Mouse (Mus musculus): ENCODE data around the gene Zfp524. TPM values are rescaled to one million over a fixed set of nuclear protein-coding genes. Genes with fewer than 3 reads are reported as not detected.
"Not testable (repeated sequence)": the region's sequence is repeated elsewhere in the genome, so short reads cannot be mapped to it uniquely, and the experiment has no call there.

Zfp524 gene
- polyA plus RNA-seq, 1 experiment from 2014 or later, result 9.5 TPM

DNA sequence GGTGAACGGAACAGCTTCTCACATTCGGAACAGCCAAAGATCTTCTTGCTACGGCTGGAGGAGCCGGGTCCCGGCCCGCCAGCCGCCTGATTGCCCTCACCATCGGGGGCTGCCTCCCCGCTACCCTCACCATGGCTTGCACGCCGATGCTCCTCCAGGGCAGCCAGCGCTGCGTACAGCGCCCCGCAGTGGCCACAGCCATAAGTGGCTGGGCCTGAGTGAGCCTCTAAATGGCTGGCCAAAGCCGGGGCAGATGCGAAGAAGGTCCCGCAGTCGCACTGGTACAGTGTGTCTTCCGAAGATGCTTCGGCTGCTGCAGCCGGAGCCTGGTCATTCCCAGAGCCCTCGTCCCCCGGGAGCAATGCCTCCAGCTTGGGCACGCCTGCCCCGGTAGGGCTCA lies 6.0 kb upstream of the Zfp524 start:
- Histone ChIP-seq H3K9me3 (ENCODE audit: control insufficient read depth, low read length) (no peaks in the 10 kb centered on the region), H3K27me3 (ENCODE audit: control insufficient read depth, insufficient read depth, low read length) (no peaks in the 10 kb centered on the region), H3K4me3 (ENCODE audit: low read depth, low read length) (no peak overlapping the region), H3K9ac (ENCODE audit: low read length) (no peak overlapping the region), H3K27ac (ENCODE audit: low read depth, low read length) (no peak overlapping the region), H3K4me1 (replicated peaks; ENCODE audit: control insufficient read depth, insufficient read depth, low read length) (peaks cover 2% of the 10 kb centered on the region; the same call in 1 of the 2 replicates), H3K36me3 (ENCODE audit: control insufficient read depth, insufficient read depth, low read length) (peaks cover 40% of the 10 kb centered on the region), H3K4me2 (ENCODE audit: low read depth, low read length, severe bottlenecking) (no peak overlapping the region)
- DNase-seq (ENCODE audit: low spot score), result no peak
- no peak; the same call in 1 of the 2 replicates for ATAC-seq (replicated peaks; ENCODE audit: low FRiP score)
- WGBS, result 97% methylated on average over 26 of the region's 26 CpGs

DNA sequence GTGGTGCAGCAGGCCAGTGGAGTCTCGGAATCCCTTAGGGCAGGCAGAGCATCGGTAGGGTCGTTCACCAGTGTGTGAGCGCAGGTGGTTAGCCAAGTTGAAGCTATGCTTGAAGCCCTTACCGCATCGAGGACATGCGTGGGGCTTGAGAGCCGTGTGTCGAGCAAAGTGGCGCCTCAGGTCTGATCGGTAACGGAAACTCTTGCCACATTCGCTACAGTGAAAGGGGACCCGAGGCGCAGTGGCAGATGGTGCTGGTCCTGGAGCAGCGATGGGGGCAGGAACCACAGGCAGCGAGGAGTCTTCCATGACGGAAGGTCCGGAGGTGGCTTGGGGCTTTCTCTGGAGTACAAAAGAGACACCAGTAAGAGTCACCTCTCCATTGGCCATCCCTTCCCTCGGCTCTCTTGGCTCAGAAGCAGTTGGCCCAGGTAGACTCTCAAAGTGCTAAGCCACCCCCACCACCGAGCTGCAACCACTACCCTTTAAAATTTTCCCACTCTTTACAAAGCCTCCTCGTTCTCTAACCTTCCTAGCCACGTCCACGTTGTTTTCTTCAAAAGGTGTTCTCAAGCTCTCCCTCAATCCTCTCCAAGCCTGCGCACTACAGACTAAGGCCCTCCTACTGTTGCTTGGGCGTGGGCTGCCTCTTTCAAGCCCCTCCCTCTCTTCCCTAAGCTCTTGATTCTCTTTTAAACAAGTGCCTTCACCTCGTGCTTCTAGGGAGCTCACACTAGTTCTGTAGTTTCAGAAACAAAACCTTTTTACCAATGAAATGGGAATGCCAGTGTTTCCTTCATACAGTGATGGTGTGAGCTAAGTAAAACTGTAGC lies 1.3 kb upstream of the Zfp524 start:
- DNase-seq (ENCODE audit: low spot score) (no peak), ATAC-seq (replicated peaks; ENCODE audit: low FRiP score) (no peak)
- peaks cover 31% of the 10 kb centered on the region for H3K36me3 ChIP-seq (ENCODE audit: control insufficient read depth, insufficient read depth, low read length)
- WGBS, result 92% methylated on average over 27 of the region's 27 CpGs
- H3K27me3 ChIP-seq (ENCODE audit: control insufficient read depth, insufficient read depth, low read length), result no peaks in the 10 kb centered on the region
- peak overlapping the region; percentile 54; the same call in 1 of the 2 replicates for H3K4me2 ChIP-seq (ENCODE audit: low read depth, low read length, severe bottlenecking)
- no peak overlapping the region; the same call in 1 of the 2 replicates for H3K9ac ChIP-seq (ENCODE audit: low read length)
- H3K27ac ChIP-seq (ENCODE audit: low read depth, low read length), result no peak overlapping the region
- H3K4me3 ChIP-seq (ENCODE audit: low read depth, low read length), result peak overlapping the region; percentile 60; the same call in 1 of the 2 replicates
- H3K4me1 ChIP-seq (replicated peaks; ENCODE audit: control insufficient read depth, insufficient read depth, low read length), result peaks cover 3% of the 10 kb centered on the region
- no peaks in the 10 kb centered on the region for H3K9me3 ChIP-seq (ENCODE audit: control insufficient read depth, low read length)

DNA sequence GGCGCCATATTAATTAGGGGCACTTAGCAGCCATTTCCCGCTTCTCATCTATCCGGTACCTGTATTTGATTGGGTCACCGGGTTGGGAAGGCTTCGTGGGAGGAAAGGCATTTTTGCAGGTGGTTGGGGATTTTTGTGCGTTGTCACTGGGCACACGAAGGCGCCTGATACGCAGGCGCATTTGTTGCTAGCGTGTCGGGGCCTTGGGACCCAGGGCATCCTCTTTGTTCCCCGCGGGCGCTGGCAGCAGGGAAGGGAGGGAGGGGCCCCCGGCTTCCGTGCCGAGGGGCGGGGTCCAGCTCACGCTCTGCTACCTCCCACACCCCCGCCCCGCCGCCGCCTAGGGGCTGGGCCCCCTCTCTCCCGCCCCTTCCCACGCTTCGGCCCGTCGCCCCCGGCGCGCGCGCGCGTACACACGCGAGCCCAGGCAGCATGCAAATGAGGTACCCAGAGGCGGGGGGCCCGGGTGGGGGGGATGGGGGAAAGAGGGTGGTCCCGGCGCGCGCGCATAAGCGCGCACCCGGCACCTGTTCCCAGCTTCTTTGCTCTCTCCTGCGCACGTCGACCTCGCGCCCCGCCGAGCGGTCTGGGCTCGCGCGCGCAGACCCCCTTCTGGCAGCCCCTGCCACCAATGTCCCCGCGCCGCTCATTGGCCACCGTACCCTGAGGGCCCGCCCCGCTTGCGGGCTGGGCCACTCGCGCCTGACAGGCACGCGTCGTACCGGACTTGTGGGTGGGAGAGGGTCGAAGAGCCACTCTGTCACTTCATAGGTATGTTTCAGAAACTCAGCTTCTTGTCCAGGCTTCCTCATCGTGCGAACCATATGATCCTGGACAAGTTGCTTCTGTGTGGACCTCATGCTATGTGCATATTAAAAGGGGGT lies 1.1 kb downstream of the Zfp524 start, which contains the start of gene Gm44973:
Gene Gm44973 (plus strand): TSS at position 379 of the 884 bp plus-strand sequence.
- under 1% methylated on average over 57 of the region's 76 CpGs for WGBS
- peaks cover 3% of the 10 kb centered on the region for H3K4me1 ChIP-seq (replicated peaks; ENCODE audit: control insufficient read depth, insufficient read depth, low read length)
- no peaks in the 10 kb centered on the region for H3K27me3 ChIP-seq (ENCODE audit: control insufficient read depth, insufficient read depth, low read length)
- peaks cover 18% of the 10 kb centered on the region for H3K36me3 ChIP-seq (ENCODE audit: control insufficient read depth, insufficient read depth, low read length)
- peak; percentile 99 for DNase-seq (ENCODE audit: low spot score)
- no peaks in the 10 kb centered on the region for H3K9me3 ChIP-seq (ENCODE audit: control insufficient read depth, low read length)
- peak; percentile 83 for ATAC-seq (replicated peaks; ENCODE audit: low FRiP score)
- peak within 1 kb of the TSS; percentile 84 for H3K9ac ChIP-seq (ENCODE audit: low read length)
- peak within 1 kb of the TSS; percentile 99 for H3K27ac ChIP-seq (ENCODE audit: low read depth, low read length)
- peak within 1 kb of the TSS; percentile 60 for H3K4me3 ChIP-seq (ENCODE audit: low read depth, low read length)
- peak within 1 kb of the TSS; percentile 63 for H3K4me2 ChIP-seq (ENCODE audit: low read depth, low read length, severe bottlenecking)

DNA sequence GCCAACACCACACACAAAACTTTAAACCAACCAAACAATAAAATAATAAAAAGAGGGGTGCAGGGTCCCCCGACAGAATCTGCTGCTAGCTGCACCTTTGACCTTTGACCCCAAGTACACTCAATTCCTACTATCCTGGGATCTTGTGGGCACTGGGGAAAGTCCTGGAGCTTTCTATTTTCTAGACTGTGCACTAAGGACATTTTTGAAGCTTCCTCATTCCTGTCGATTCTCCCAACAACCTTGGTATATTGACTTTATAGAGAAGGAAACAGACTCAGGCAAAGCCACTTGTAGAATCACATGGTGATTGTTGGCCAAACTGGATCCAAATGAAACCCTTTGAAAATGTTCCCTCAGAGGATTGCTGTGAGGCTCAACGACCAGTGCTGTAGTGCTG lies 1.8 kb downstream of the Zfp524 start:
- Histone ChIP-seq H3K4me1 (replicated peaks; ENCODE audit: control insufficient read depth, insufficient read depth, low read length) (peaks cover 4% of the 10 kb centered on the region), H3K9ac (ENCODE audit: low read length) (peak overlapping the region; percentile 84), H3K27me3 (ENCODE audit: control insufficient read depth, insufficient read depth, low read length) (no peaks in the 10 kb centered on the region), H3K9me3 (ENCODE audit: control insufficient read depth, low read length) (no peaks in the 10 kb centered on the region), H3K4me2 (ENCODE audit: low read depth, low read length, severe bottlenecking) (peak overlapping the region; percentile 63), H3K36me3 (ENCODE audit: control insufficient read depth, insufficient read depth, low read length) (peaks cover 14% of the 10 kb centered on the region), H3K27ac (ENCODE audit: low read depth, low read length) (peak overlapping the region; percentile 99), H3K4me3 (ENCODE audit: low read depth, low read length) (peak overlapping the region; percentile 60)
- WGBS, result 72% methylated on average over 3 of the region's 3 CpGs
- no peak for ATAC-seq (replicated peaks; ENCODE audit: low FRiP score)
- no peak for DNase-seq (ENCODE audit: low spot score)

DNA sequence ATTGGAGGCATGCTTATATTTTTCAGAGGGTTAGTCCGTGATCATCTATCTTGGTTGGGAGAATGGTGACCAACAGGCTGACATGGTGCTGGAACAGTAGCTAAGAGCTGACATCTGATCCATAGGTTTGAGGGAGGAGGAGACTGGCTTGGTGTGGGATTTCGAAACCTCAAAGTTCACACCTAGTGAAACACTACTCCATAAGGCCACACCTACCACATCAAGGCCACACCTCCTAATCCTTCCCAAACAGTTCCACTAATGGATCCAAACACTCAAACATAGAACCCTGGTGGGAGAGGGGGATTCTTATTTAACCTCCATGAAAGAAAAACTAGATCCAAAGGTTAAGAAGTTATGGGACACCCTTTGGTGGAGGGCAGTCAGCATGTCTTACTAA lies 2.7 kb downstream of the Zfp524 start:
- Histone ChIP-seq H3K9ac (ENCODE audit: low read length) (no peak overlapping the region), H3K4me3 (ENCODE audit: low read depth, low read length) (no peak overlapping the region), H3K9me3 (ENCODE audit: control insufficient read depth, low read length) (no peaks in the 10 kb centered on the region), H3K36me3 (ENCODE audit: control insufficient read depth, insufficient read depth, low read length) (peaks cover 6% of the 10 kb centered on the region; the same call in 1 of the 2 replicates), H3K4me2 (ENCODE audit: low read depth, low read length, severe bottlenecking) (no peak overlapping the region), H3K27ac (ENCODE audit: low read depth, low read length) (no peak overlapping the region), H3K4me1 (replicated peaks; ENCODE audit: control insufficient read depth, insufficient read depth, low read length) (peaks cover 6% of the 10 kb centered on the region), H3K27me3 (ENCODE audit: control insufficient read depth, insufficient read depth, low read length) (no peaks in the 10 kb centered on the region)
- DNase-seq (ENCODE audit: low spot score) (no peak), ATAC-seq (replicated peaks; ENCODE audit: low FRiP score) (no peak)
- 94% methylated on average over 2 of the region's 2 CpGs for WGBS

DNA sequence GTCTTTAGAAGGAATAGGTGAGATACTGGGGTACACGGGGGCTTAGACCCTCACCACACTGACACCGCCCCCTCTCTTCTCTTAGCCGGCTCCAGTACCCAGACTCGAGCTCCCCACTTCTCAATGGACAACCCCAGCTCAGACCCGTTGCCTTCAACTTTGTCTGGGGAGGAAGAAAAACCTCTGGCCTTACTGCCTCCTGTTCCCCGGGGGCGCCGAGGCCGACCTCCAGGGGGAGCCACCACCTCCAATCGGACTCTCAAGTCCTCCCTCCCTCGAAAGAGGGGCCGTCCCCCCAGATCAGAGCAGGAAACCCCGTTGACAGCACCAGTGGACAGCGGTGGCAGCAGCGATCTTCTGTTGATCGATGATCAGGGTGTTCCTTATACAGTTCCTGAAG lies 3.1 kb downstream of the Zfp524 start:
- DNase-seq (ENCODE audit: low spot score) (no peak), ATAC-seq (replicated peaks; ENCODE audit: low FRiP score) (no peak)
- H3K9me3 ChIP-seq (ENCODE audit: control insufficient read depth, low read length), result no peaks in the 10 kb centered on the region
- no peak overlapping the region for H3K27ac ChIP-seq (ENCODE audit: low read depth, low read length)
- peaks cover 6% of the 10 kb centered on the region for H3K4me1 ChIP-seq (replicated peaks; ENCODE audit: control insufficient read depth, insufficient read depth, low read length)
- no peak overlapping the region for H3K9ac ChIP-seq (ENCODE audit: low read length)
- 91% methylated on average over 16 of the region's 16 CpGs for WGBS
- no peaks in the 10 kb centered on the region for H3K27me3 ChIP-seq (ENCODE audit: control insufficient read depth, insufficient read depth, low read length)
- H3K4me2 ChIP-seq (ENCODE audit: low read depth, low read length, severe bottlenecking), result no peak overlapping the region
- H3K4me3 ChIP-seq (ENCODE audit: low read depth, low read length), result no peak overlapping the region
- H3K36me3 ChIP-seq (ENCODE audit: control insufficient read depth, insufficient read depth, low read length), result peaks cover 3% of the 10 kb centered on the region; the same call in 1 of the 2 replicates

DNA sequence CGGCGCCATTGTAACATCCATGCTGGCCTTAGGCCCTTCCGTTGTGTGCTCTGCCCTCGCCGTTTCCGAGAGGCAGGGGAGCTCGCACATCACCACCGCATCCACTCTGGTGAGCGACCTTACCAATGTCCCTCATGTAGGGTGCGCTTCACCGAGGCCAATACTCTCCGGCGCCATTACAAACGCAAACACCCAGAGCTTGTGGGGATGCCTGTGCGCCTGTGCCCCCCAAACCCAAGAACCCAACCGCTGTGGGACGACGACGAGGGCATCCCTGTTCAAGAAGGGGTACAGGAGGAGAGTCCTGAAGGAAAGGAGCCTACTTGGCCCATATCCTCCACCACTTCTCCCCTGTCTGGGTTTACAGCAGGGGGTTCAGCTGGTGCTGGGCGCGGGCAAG lies 3.7 kb downstream of the Zfp524 start:
- Histone ChIP-seq H3K4me2 (ENCODE audit: low read depth, low read length, severe bottlenecking) (no peak overlapping the region), H3K4me1 (replicated peaks; ENCODE audit: control insufficient read depth, insufficient read depth, low read length) (peaks cover 6% of the 10 kb centered on the region), H3K36me3 (ENCODE audit: control insufficient read depth, insufficient read depth, low read length) (no peaks in the 10 kb centered on the region; the same call in 1 of the 2 replicates), H3K4me3 (ENCODE audit: low read depth, low read length) (no peak overlapping the region), H3K27me3 (ENCODE audit: control insufficient read depth, insufficient read depth, low read length) (no peaks in the 10 kb centered on the region), H3K27ac (ENCODE audit: low read depth, low read length) (no peak overlapping the region), H3K9ac (ENCODE audit: low read length) (no peak overlapping the region), H3K9me3 (ENCODE audit: control insufficient read depth, low read length) (no peaks in the 10 kb centered on the region)
- 94% methylated on average over 21 of the region's 21 CpGs for WGBS
- DNase-seq (ENCODE audit: low spot score), result no peak
- ATAC-seq (replicated peaks; ENCODE audit: low FRiP score), result no peak

DNA sequence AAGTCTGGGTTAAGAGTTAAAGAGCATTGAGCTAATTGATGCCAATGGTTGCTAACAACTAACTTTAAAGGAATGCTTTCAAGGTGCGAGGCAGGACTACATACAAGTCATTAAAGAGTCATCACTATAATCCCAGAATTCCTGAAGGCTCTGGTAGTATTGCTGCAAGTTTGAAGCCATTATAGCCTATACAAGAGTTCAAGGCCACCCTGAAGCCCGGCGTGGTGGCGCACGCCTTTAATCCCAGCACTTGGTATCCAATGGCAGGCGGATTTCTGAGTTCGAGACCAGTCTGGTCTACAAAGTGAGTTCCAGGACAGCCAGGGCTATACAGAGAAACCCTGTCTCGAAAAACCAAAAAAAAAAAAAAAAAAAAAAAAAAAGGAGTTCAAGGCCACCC lies 5.4 kb downstream of the Zfp524 start:
- peak overlapping the region; percentile 86 for H3K4me3 ChIP-seq (ENCODE audit: low read depth, low read length)
- not testable (repeated sequence) for H3K27me3 ChIP-seq (ENCODE audit: control insufficient read depth, insufficient read depth, low read length); DNase-seq (ENCODE audit: low spot score); ATAC-seq (replicated peaks; ENCODE audit: low FRiP score); H3K4me1 ChIP-seq (replicated peaks; ENCODE audit: control insufficient read depth, insufficient read depth, low read length); H3K36me3 ChIP-seq (ENCODE audit: control insufficient read depth, insufficient read depth, low read length); H3K9me3 ChIP-seq (ENCODE audit: control insufficient read depth, low read length)
- peak overlapping the region; percentile 95 for H3K9ac ChIP-seq (ENCODE audit: low read length)
- 30% methylated on average over 8 of the region's 8 CpGs for WGBS
- peak overlapping the region; percentile 90 for H3K27ac ChIP-seq (ENCODE audit: low read depth, low read length)
- peak overlapping the region; percentile 68 for H3K4me2 ChIP-seq (ENCODE audit: low read depth, low read length, severe bottlenecking)
